Mouse (Mus musculus) midbrain, postnatal 0 days (tissue): ENCODE data around the gene Snx21. TPM values are rescaled to one million over a fixed set of nuclear protein-coding genes. Genes with fewer than 3 reads are reported as not detected.

Source experiments
- ATAC-seq: fragments of 200-750 bp; cut with Nextera tagmentation; 2 replicates; pipeline ENCODE4 v1.8.0; 2017; ENCODE audit warnings: moderate number of reproducible peaks, mild to moderate bottlenecking, moderate TSS enrichment, moderate library complexity; ENCODE audit not compliant: low FRiP score
- DNase-seq: peaks from one replicate; pipeline ENCODE4 v3.0.0-alpha.2; 2015; ENCODE audit warnings: low spot score
- H3K27ac ChIP-seq: fragments of 300-500 bp; sonication (generic); 2 replicates; pipeline ENCODE4 v1.5.1; 2014; ENCODE audit warnings: low read depth, mild to moderate bottlenecking, low read length, mixed read lengths
- H3K27me3 ChIP-seq: fragments of 300-500 bp; sonication (generic); 2 replicates; pipeline ENCODE4 v1.6.1; 2014; ENCODE audit warnings: low read length, control low read depth, mixed read lengths; ENCODE audit not compliant: insufficient read depth
- H3K36me3 ChIP-seq: fragments of 300-500 bp; sonication (generic); 2 replicates; pipeline ENCODE4 v1.6.1; 2014; ENCODE audit warnings: low read length, control low read depth, mixed read lengths; ENCODE audit not compliant: insufficient read depth
- H3K4me1 ChIP-seq: fragments of 300-500 bp; sonication (generic); 2 replicates; pipeline ENCODE4 v1.6.1; 2014; ENCODE audit warnings: mild to moderate bottlenecking, control low read depth, antibody characterized with exemption, low read length, mixed read lengths; ENCODE audit not compliant: insufficient read depth
- H3K4me2 ChIP-seq: fragments of 300-500 bp; sonication (generic); 2 replicates; pipeline ENCODE4 v1.6.1; 2014; ENCODE audit warnings: low read depth, mild to moderate bottlenecking, low read length, mixed read lengths; ENCODE audit not compliant: poor library complexity, severe bottlenecking
- H3K4me3 ChIP-seq: fragments of 300-500 bp; sonication (generic); 2 replicates; pipeline ENCODE4 v1.5.1; 2014; ENCODE audit warnings: low read depth, mild to moderate bottlenecking, low read length, moderate library complexity
- H3K9ac ChIP-seq: fragments of 300-500 bp; sonication (generic); replicated peaks from 2 replicates; pipeline ENCODE4 v1.6.1; 2014; ENCODE audit warnings: mild to moderate bottlenecking, low read length, moderate library complexity, mixed read lengths; ENCODE audit not compliant: poor library complexity, severe bottlenecking
- H3K9me3 ChIP-seq: fragments of 300-500 bp; sonication (generic); 2 replicates; pipeline ENCODE4 v1.6.1; 2016; ENCODE audit warnings: low read length, control low read depth
- CTCF ChIP-seq: IDR thresholded peaks from 2 replicates; pipeline ENCODE4 v1.5.1; 2016; ENCODE audit warnings: antibody characterized with exemption, mild to moderate bottlenecking
- WGBS: fragments of 180-500 bp; shearing (Covaris S2); extraction: QIAGEN DNeasy Blood & Tissue Kit; methylation state at CpG from one replicate; pipeline ENCODE4 v1.1.7; 2014; 5-methylcytosine and 5-hydroxymethylcytosine counted together
- polyA plus RNA-seq: library from polyadenylated mRNA; unstranded; fragments of >200 nt; fragmentation: Nextera tagmentation; extraction: Ambion mirVana; gene quantifications from 2 replicates; pipeline ENCODE4 v1.2.1, GENCODE M21; 2015
- total RNA-seq: library from RNA; depleted of rRNA; stranded (reverse); fragments of >200 nt; gene quantifications from 2 replicates; pipeline ENCODE4 v1.2.3, GENCODE M21; 2014

Snx21 gene
- total and polyA plus RNA-seq, 2 experiments from 2014 or later, result 50.8 to 100 TPM

GRCm38 (mm10) chr2:164787032-164787431 is 1.4 kb downstream of the Snx21 start:
- ATAC-seq, result no peak
- H3K36me3 ChIP-seq, result peaks cover 12% of the 10 kb centered on the region; the same call in 1 of the 2 replicates
- H3K27ac ChIP-seq, result no peak overlapping the region
- H3K27me3 ChIP-seq, result no peaks in the 10 kb centered on the region
- DNase-seq, result no peak
- H3K4me1 ChIP-seq, result peaks cover 6% of the 10 kb centered on the region; the same call in 1 of the 2 replicates
- H3K9ac ChIP-seq, result peak overlapping the region; percentile 94; the same call in 1 of the 2 replicates
- 82% methylated on average over 3 of the region's 3 CpGs for WGBS
- peak overlapping the region; percentile 77 for H3K4me3 ChIP-seq
- no peak for TF ChIP-seq CTCF
- H3K9me3 ChIP-seq, result no peaks in the 10 kb centered on the region
- peak overlapping the region; percentile 90 for H3K4me2 ChIP-seq

GRCm38 (mm10) chr2:164787779-164788178 is 2.2 kb downstream of the Snx21 start:
- Histone ChIP-seq H3K4me3 (no peak overlapping the region), H3K27ac (no peak overlapping the region), H3K27me3 (no peaks in the 10 kb centered on the region), H3K9ac (no peak overlapping the region), H3K4me2 (no peak overlapping the region; the same call in 1 of the 2 replicates), H3K36me3 (peaks cover 20% of the 10 kb centered on the region; the same call in 1 of the 2 replicates), H3K9me3 (no peaks in the 10 kb centered on the region), H3K4me1 (peaks cover 6% of the 10 kb centered on the region; the same call in 1 of the 2 replicates)
- ATAC-seq (no peak), DNase-seq (no peak)
- no peak for TF ChIP-seq CTCF
- 79% methylated on average over 10 of the region's 10 CpGs for WGBS

GRCm38 (mm10) chr2:164788411-164788810 is 2.8 kb downstream of the Snx21 start:
- ATAC-seq (no peak), DNase-seq (no peak)
- H3K27ac ChIP-seq, result no peak overlapping the region
- WGBS, result 70% methylated on average over 4 of the region's 4 CpGs
- H3K4me2 ChIP-seq, result peak overlapping the region; percentile 9; the same call in 1 of the 2 replicates
- H3K9me3 ChIP-seq, result no peaks in the 10 kb centered on the region
- 0 out of 2 replicates have a peak overlapping the region, but pooled peaks have one; percentile 5 for H3K9ac ChIP-seq
- no peaks in the 10 kb centered on the region for H3K27me3 ChIP-seq
- H3K4me3 ChIP-seq, result no peak overlapping the region
- peaks cover 6% of the 10 kb centered on the region; the same call in 1 of the 2 replicates for H3K4me1 ChIP-seq
- H3K36me3 ChIP-seq, result peaks cover 22% of the 10 kb centered on the region; the same call in 1 of the 2 replicates
- TF ChIP-seq CTCF, result no peak

GRCm38 (mm10) chr2:164790451-164790850 is 4.8 kb downstream of the Snx21 start:
- H3K27me3 ChIP-seq, result no peaks in the 10 kb centered on the region
- 92% methylated on average over 4 of the region's 4 CpGs for WGBS
- H3K4me2 ChIP-seq, result no peak overlapping the region
- H3K9ac ChIP-seq, result no peak overlapping the region
- TF ChIP-seq CTCF, result no peak
- no peak for DNase-seq
- H3K9me3 ChIP-seq, result no peaks in the 10 kb centered on the region
- H3K4me3 ChIP-seq, result no peak overlapping the region
- H3K4me1 ChIP-seq, result peaks cover 3% of the 10 kb centered on the region; the same call in 1 of the 2 replicates
- H3K36me3 ChIP-seq, result peaks cover 30% of the 10 kb centered on the region; the same call in 1 of the 2 replicates
- ATAC-seq, result no peak
- H3K27ac ChIP-seq, result no peak overlapping the region

GRCm38 (mm10) chr2:164791841-164792261 is 6.2 kb downstream of the Snx21 start:
- no peaks in the 10 kb centered on the region for H3K9me3 ChIP-seq
- H3K27ac ChIP-seq, result no peak overlapping the region
- H3K36me3 ChIP-seq, result peaks cover 40% of the 10 kb centered on the region; the same call in 1 of the 2 replicates
- H3K27me3 ChIP-seq, result no peaks in the 10 kb centered on the region
- H3K4me2 ChIP-seq, result no peak overlapping the region
- no peak overlapping the region for H3K9ac ChIP-seq
- H3K4me1 ChIP-seq, result peaks cover 3% of the 10 kb centered on the region; the same call in 1 of the 2 replicates
- ATAC-seq (no peak), DNase-seq (no peak)
- no peak for TF ChIP-seq CTCF
- 85% methylated on average over 18 of the region's 18 CpGs for WGBS
- no peak overlapping the region for H3K4me3 ChIP-seq

- no peaks in the 10 kb centered on the region for H3K4me1 ChIP-seq
- no peak overlapping the region for H3K27ac ChIP-seq
- no peak for TF ChIP-seq CTCF
- DNase-seq, result no peak
- no peaks in the 10 kb centered on the region for H3K27me3 ChIP-seq
- no peaks in the 10 kb centered on the region for H3K9me3 ChIP-seq
- H3K4me3 ChIP-seq, result no peak overlapping the region
- H3K36me3 ChIP-seq, result peaks cover 40% of the 10 kb centered on the region; the same call in 1 of the 2 replicates
- no peak overlapping the region for H3K9ac ChIP-seq
- no peak for ATAC-seq
- 91% methylated on average over 12 of the region's 12 CpGs for WGBS
- no peak overlapping the region for H3K4me2 ChIP-seq
Observed at GRCm38 (mm10) chr2:164792400-164793190, 7.0 kb downstream of the Snx21 start.
